Mouse (Mus musculus) heart, postnatal 0 days (tissue): Measurements from ENCODE around the gene Lonp2.

Experiments
- CTCF ChIP-seq: IDR thresholded peaks from 2 replicates; pipeline ENCODE4 v1.5.1; 2016; ENCODE audit warnings: antibody characterized with exemption, control low read depth, low read depth
- EP300 ChIP-seq: IDR thresholded peaks from 2 replicates; pipeline ENCODE4 v1.6.1; 2016; ENCODE audit warnings: antibody characterized with exemption, low read depth

GRCm38 (mm10) chr8:86730303-86730702 lies 106.5 kb downstream of the Lonp2 start:
- TF ChIP-seq CTCF = no peak
- TF ChIP-seq EP300 = no peak
